Mouse (Mus musculus) midbrain, embryonic 16.5 days (tissue): ENCODE data around the gene Agtr1a. TPM values are rescaled to one million over a fixed set of nuclear protein-coding genes. Genes with fewer than 3 reads are reported as not detected.

Experiments used
- ATAC-seq: fragments of 200-750 bp; cut with Nextera tagmentation; 2 replicates; pipeline ENCODE4 v1.8.0; 2017; ENCODE audit warnings: moderate TSS enrichment
- H3K27ac ChIP-seq: fragments of 300-500 bp; sonication (generic); 2 replicates; pipeline ENCODE4 v1.5.1; 2014; ENCODE audit warnings: mild to moderate bottlenecking, low read length, mixed read lengths
- H3K27me3 ChIP-seq: fragments of 300-500 bp; sonication (generic); 2 replicates; pipeline ENCODE4 v1.6.1; 2014; ENCODE audit warnings: low read depth, low read length, mixed read lengths; ENCODE audit not compliant: control insufficient read depth, insufficient read depth
- H3K36me3 ChIP-seq: fragments of 300-500 bp; sonication (generic); 2 replicates; pipeline ENCODE4 v1.6.1; 2014; ENCODE audit warnings: mild to moderate bottlenecking, low read length, moderate library complexity, mixed read lengths; ENCODE audit not compliant: control insufficient read depth, insufficient read depth
- H3K4me1 ChIP-seq: fragments of 300-500 bp; sonication (generic); 2 replicates; pipeline ENCODE4 v1.6.1; 2014; ENCODE audit warnings: mild to moderate bottlenecking, low read length, mixed read lengths; ENCODE audit not compliant: control insufficient read depth, insufficient read depth
- H3K4me2 ChIP-seq: fragments of 300-500 bp; sonication (generic); 2 replicates; pipeline ENCODE4 v1.6.1; 2014; ENCODE audit warnings: mild to moderate bottlenecking, low read length, mixed read lengths
- H3K4me3 ChIP-seq: fragments of 300-500 bp; sonication (generic); 2 replicates; pipeline ENCODE4 v1.5.1; 2014; ENCODE audit warnings: low read depth, mild to moderate bottlenecking, low read length, moderate library complexity, mixed read lengths
- H3K9ac ChIP-seq: fragments of 300-500 bp; sonication (generic); 2 replicates; pipeline ENCODE4 v1.6.1; 2014; ENCODE audit warnings: low read depth, low read length, mixed read lengths
- H3K9me3 ChIP-seq: fragments of 300-500 bp; sonication (generic); replicated peaks from 2 replicates; pipeline ENCODE4 v1.6.1; 2014; ENCODE audit warnings: mild to moderate bottlenecking, low read length, mixed read lengths; ENCODE audit not compliant: control insufficient read depth, poor library complexity, severe bottlenecking
- WGBS: fragments of 180-500 bp; shearing (Covaris S2); extraction: QIAGEN DNeasy Blood & Tissue Kit; methylation state at CpG from one replicate; pipeline ENCODE4 v1.1.7; 2014; 5-methylcytosine and 5-hydroxymethylcytosine counted together
- polyA plus RNA-seq: library from polyadenylated mRNA; unstranded; fragments of >200 nt; fragmentation: Nextera tagmentation; extraction: Ambion mirVana; gene quantifications from 2 replicates; pipeline ENCODE4 v1.2.1, GENCODE M21; 2015

Agtr1a gene
- polyA plus RNA-seq, 1 experiment from 2014 or later = 0.69 TPM

DNA sequence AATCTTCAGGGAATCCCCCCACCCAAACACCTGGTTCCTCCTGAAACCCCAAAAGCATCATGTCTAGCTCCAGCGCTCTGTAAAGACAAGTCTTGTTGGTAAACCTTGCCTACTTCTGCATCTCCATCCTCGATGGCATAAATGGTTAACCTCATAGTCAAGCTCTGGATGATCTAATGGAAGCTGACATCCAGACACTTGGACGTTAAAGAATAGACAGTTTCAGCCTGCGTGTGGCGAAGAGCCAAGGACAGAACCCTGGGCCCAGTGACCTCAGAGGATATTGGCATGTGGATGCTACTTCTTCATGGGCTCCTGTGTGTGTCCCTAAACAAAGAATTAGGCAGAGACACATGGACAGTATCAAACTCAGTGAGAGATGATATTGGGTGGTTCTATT lies 42.6 kb downstream of the Agtr1a start:
- Histone ChIP-seq H3K4me3 (no peak overlapping the region), H3K9ac (no peak overlapping the region)
- 90% methylated on average over 5 of the region's 5 CpGs for WGBS

DNA sequence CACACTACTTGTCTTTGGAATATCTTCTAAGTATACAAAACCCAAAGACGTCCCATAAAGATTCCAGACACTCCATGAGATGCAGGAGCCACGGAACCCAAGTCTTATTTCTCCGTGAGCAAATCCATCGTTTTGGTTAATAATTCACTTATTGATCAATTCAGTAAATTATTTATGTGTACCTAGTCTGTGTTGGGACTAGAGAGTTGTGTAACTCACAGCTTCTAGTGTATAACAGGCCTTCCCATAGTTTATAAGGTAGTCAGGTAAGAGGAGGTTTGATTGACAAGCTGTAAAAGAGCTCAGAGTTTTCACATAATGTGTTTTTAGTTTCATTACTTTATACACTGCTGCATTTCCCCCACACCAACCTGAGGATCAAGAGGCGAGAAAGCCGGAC lies 48.9 kb downstream of the Agtr1a start:
- 91% methylated on average over 6 of the region's 6 CpGs for WGBS
- Histone ChIP-seq H3K27ac (no peak overlapping the region), H3K4me2 (no peak overlapping the region), H3K4me3 (no peak overlapping the region), H3K36me3 (no peaks in the 10 kb centered on the region), H3K9me3 (no peaks in the 10 kb centered on the region), H3K4me1 (no peaks in the 10 kb centered on the region), H3K9ac (no peak overlapping the region), H3K27me3 (no peaks in the 10 kb centered on the region)
- no peak for ATAC-seq

More for the DNA sequence above, 42.6 kb downstream of the Agtr1a start:
- no peak for ATAC-seq
- Histone ChIP-seq H3K4me2 (no peak overlapping the region), H3K27ac (no peak overlapping the region), H3K36me3 (no peaks in the 10 kb centered on the region), H3K4me1 (no peaks in the 10 kb centered on the region), H3K27me3 (no peaks in the 10 kb centered on the region), H3K9me3 (no peaks in the 10 kb centered on the region)

DNA sequence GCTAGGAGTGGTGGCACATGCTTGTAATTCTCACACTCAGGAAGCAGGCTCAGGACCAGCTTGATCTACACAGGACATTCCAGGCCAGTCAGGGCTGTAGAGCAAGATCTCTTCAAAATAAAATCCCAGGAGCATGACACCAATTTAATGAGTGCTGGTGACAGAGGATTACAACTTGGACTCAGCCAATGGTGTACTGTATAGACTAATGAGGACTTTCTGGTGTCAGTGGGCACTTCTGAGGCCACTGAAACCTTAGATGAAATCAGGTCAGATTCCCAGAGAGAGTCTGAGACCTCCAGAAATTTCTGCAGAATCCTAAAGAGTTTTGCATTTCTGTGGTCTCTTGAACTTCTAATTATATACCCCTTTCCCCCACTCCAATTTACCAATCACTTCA lies 57.9 kb downstream of the Agtr1a start:
- no peak overlapping the region for H3K4me2 ChIP-seq
- no peak overlapping the region for H3K4me3 ChIP-seq
- H3K9me3 ChIP-seq = no peaks in the 10 kb centered on the region
- H3K4me1 ChIP-seq = no peaks in the 10 kb centered on the region
- no peaks in the 10 kb centered on the region for H3K27me3 ChIP-seq
- ATAC-seq = no peak
- H3K36me3 ChIP-seq = no peaks in the 10 kb centered on the region
- no peak overlapping the region for H3K9ac ChIP-seq
- no peak overlapping the region for H3K27ac ChIP-seq

DNA sequence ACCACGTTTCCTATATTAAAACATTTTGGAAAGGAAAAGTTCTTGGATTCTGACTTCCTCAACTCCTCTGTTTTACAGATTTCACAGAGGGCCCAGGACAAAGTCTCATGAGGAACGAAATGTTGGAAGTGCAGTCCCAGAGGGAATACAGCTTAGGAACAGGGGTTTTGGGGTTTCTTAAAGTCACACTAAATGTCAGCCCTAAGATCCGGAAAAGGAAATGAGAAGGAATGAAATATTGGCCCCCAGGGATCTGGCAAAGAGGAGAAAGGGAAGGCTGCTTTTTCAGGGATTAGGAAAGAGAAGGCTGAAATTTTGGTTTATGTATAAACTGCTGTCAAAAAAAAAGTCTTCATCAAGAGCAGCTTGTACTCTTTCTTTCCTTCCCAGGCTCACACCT lies 60.2 kb downstream of the Agtr1a start:
- Histone ChIP-seq H3K4me1 (no peaks in the 10 kb centered on the region), H3K4me2 (no peak overlapping the region), H3K9ac (no peak overlapping the region), H3K27ac (no peak overlapping the region), H3K27me3 (no peaks in the 10 kb centered on the region), H3K9me3 (no peaks in the 10 kb centered on the region), H3K4me3 (no peak overlapping the region), H3K36me3 (no peaks in the 10 kb centered on the region)
- 73% methylated on average over 3 of the region's 3 CpGs for WGBS
- no peak for ATAC-seq

DNA sequence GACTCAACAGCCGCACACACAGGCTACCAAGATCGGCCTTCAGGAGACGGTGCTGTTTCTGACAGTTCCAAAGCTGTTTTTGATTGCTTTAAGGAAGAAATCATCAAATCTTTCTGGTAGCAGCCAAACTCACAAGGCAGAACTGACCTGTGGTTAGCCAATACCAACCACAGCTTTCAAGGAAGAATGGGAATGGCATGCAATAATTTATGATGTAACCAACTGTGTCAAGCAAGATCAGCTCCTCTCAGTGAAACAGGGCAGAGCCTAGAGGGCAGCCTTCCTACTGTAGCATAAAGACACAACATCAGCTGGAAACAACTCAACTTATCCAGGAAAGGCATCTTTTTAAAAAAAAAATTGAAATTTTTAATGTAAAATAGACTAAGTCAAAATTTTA lies 62.6 kb downstream of the Agtr1a start:
- H3K9me3 ChIP-seq = no peaks in the 10 kb centered on the region
- H3K9ac ChIP-seq = no peak overlapping the region
- H3K4me1 ChIP-seq = no peaks in the 10 kb centered on the region
- H3K27ac ChIP-seq = no peak overlapping the region
- 97% methylated on average over 3 of the region's 3 CpGs for WGBS
- H3K4me2 ChIP-seq = no peak overlapping the region
- H3K36me3 ChIP-seq = no peaks in the 10 kb centered on the region
- ATAC-seq = no peak
- no peak overlapping the region for H3K4me3 ChIP-seq
- H3K27me3 ChIP-seq = no peaks in the 10 kb centered on the region

DNA sequence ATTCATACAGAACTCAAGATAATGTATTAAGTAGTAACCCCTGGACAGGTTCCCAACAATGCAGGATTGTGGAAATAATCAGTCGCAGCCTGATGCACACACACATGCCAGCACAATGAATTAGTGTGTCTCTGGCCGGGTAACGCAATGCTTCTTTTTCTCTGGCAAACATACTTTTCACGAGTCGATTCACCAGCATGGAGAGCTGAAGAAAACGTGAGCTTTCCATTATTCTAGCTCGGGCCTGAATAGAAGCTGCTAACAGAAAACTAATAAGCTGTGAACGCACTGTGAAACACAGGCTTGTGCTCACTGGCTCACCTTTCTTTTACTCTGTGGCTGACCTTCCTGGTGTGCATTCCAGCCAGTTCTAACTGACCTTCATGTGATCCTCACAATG lies 64.4 kb downstream of the Agtr1a start:
- Histone ChIP-seq H3K27me3 (no peaks in the 10 kb centered on the region), H3K36me3 (no peaks in the 10 kb centered on the region), H3K4me2 (no peak overlapping the region), H3K27ac (no peak overlapping the region), H3K4me3 (no peak overlapping the region), H3K9me3 (no peaks in the 10 kb centered on the region), H3K4me1 (no peaks in the 10 kb centered on the region), H3K9ac (no peak overlapping the region)
- 37% methylated on average over 8 of the region's 8 CpGs for WGBS
- 0 out of 2 replicates have a peak, but pooled peaks have one; percentile 21 for ATAC-seq

DNA sequence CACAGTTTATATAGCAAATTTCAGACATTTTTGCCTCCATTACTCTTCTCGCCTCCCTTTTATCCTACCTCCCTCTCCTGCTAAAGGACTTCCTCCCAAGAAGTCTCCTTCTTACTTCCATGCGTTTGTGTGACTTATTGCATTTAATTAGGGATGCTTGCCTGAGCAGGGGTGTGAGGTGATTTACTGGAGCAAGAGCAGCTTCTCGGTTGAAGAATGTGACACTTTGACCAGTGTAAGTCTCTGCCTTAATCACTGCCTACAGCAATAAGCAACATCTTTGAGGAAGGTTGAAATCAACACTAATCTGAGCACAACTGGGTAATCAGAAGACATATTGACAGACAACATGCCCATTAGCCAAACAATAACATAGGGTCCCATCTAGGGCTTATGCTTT lies 67.6 kb downstream of the Agtr1a start:
- ATAC-seq = no peak
- no peaks in the 10 kb centered on the region for H3K36me3 ChIP-seq
- H3K4me1 ChIP-seq = no peaks in the 10 kb centered on the region
- H3K4me2 ChIP-seq = no peak overlapping the region
- WGBS = 77% methylated on average over 3 of the region's 3 CpGs
- H3K27ac ChIP-seq = no peak overlapping the region
- no peak overlapping the region for H3K9ac ChIP-seq
- H3K27me3 ChIP-seq = no peaks in the 10 kb centered on the region
- no peaks in the 10 kb centered on the region; the same call in 1 of the 2 replicates for H3K9me3 ChIP-seq
- H3K4me3 ChIP-seq = no peak overlapping the region

DNA sequence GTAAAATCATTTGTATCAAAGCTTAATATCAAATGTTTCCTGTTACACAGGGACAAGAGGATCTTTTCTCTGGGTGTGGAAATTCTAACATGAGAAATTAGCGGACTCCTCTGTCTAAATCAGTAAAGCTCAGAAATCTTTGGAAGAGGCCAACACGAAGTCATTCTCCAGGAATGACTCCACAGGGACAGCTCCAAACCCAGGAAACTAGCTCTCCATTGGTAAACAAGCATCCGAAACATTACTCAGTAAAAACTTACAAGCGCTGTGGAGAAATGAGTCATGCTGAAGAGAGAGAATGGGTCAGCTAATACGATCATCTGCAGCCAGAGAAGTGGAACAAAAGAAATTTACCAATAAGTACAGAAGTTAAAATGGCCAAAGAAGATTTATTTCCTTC lies 82.4 kb downstream of the Agtr1a start:
- no peak overlapping the region for H3K4me3 ChIP-seq
- H3K27me3 ChIP-seq = no peaks in the 10 kb centered on the region
- H3K9ac ChIP-seq = no peak overlapping the region
- H3K9me3 ChIP-seq = no peaks in the 10 kb centered on the region; the same call in 1 of the 2 replicates
- H3K36me3 ChIP-seq = no peaks in the 10 kb centered on the region
- no peaks in the 10 kb centered on the region for H3K4me1 ChIP-seq
- 86% methylated on average over 5 of the region's 5 CpGs for WGBS
- H3K27ac ChIP-seq = no peak overlapping the region
- no peak overlapping the region for H3K4me2 ChIP-seq
- ATAC-seq = no peak

DNA sequence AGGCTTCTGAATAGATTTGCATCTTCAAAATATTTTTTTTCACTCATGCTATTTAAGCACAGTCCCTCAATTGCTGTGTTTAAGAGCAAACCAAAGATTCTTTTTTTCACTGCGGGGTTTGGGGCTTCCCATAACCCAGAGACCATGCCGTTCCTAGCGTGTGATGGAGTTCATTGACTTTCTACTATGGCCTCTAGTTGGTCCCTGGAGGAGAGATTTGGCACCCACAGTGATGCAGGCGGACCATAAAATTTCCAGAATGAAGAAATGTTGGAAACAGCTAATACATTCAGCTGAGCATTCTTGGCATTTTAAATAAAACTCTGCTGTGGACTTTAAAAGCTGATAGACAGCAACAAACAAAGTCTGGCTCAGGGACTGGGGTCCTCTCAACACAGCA lies 90.8 kb downstream of the Agtr1a start:
- no peaks in the 10 kb centered on the region for H3K9me3 ChIP-seq
- H3K9ac ChIP-seq = no peak overlapping the region
- H3K27me3 ChIP-seq = no peaks in the 10 kb centered on the region
- WGBS = 83% methylated on average over 4 of the region's 4 CpGs
- no peak overlapping the region for H3K27ac ChIP-seq
- H3K4me2 ChIP-seq = no peak overlapping the region
- H3K4me1 ChIP-seq = no peaks in the 10 kb centered on the region
- no peaks in the 10 kb centered on the region for H3K36me3 ChIP-seq
- H3K4me3 ChIP-seq = no peak overlapping the region
- no peak for ATAC-seq

DNA sequence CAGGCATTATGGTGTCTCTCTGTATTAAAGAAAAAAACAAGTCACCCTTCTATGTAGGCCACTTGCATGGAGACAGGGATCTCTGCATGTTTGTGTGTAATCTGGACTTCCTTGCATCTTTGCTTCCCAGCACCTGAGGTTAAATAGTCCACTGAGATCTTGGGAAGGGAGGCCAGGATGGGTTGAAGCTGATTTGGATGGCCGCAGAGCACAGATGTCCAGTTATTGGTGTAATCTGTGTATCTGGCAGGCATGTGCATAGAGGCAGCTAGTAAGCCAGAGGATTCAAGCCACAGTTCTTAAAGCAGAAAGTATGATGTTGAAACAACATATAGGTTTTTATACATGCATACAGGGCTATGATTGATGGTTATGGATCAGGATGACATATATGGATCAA lies 91.2 kb downstream of the Agtr1a start:
- Histone ChIP-seq H3K9ac (no peak overlapping the region), H3K36me3 (no peaks in the 10 kb centered on the region), H3K4me1 (no peaks in the 10 kb centered on the region), H3K4me3 (no peak overlapping the region), H3K9me3 (no peaks in the 10 kb centered on the region), H3K27me3 (no peaks in the 10 kb centered on the region), H3K27ac (no peak overlapping the region), H3K4me2 (no peak overlapping the region)
- WGBS = 93% methylated on average over 1 of the region's 1 CpGs
- ATAC-seq = no peak
